Mouse (Mus musculus) ES-E14 (cell line): Measurements from ENCODE around the gene Commd1. TPM values are rescaled to one million over a fixed set of nuclear protein-coding genes. Genes with fewer than 3 reads are reported as not detected.

Experiments
- DNase-seq: peaks from one replicate; pipeline ENCODE4 v3.0.0-alpha.2; 2013; ENCODE audit warnings: low read depth, low spot score
- H3K27ac ChIP-seq: 2 replicates; pipeline ENCODE4 v1.5.1; 2012; ENCODE audit warnings: low read depth, mild to moderate bottlenecking, low read length, moderate library complexity, mixed read lengths; ENCODE audit not compliant: poor library complexity, insufficient read depth, severe bottlenecking
- H3K36me3 ChIP-seq: 2 replicates; pipeline ENCODE4 v1.6.1; 2012; ENCODE audit warnings: mild to moderate bottlenecking, low read length, moderate library complexity, mixed read lengths; ENCODE audit not compliant: control insufficient read depth, poor library complexity, insufficient read depth, severe bottlenecking
- H3K4me1 ChIP-seq, 2 experiments: fragments of 150-350 bp in 1 of 2; sonication (generic) in 1 of 2; 2 replicates each; pipeline ENCODE4 v1.6.1; 2012; ENCODE audit warnings: low read length in 2 of 2, mild to moderate bottlenecking in 1 of 2, mixed read lengths in 1 of 2; ENCODE audit not compliant: control insufficient read depth in 2 of 2, insufficient read depth in 2 of 2, poor library complexity in 1 of 2
- H3K4me3 ChIP-seq, 2 experiments: fragments of 150-350 bp in 1 of 2; sonication (generic) in 1 of 2; 2 replicates each; pipeline ENCODE4 v1.5.1; 2012; ENCODE audit warnings: low read length in 2 of 2, low read depth in 1 of 2, mild to moderate bottlenecking in 1 of 2, mixed read lengths in 1 of 2; ENCODE audit not compliant: insufficient read depth in 1 of 2, poor library complexity in 1 of 2, severe bottlenecking in 1 of 2
- H3K9ac ChIP-seq: 2 replicates; pipeline ENCODE4 v1.6.1; 2012; ENCODE audit warnings: low read depth, mild to moderate bottlenecking, low read length, mixed read lengths; ENCODE audit not compliant: poor library complexity, insufficient read depth, severe bottlenecking
- H3K9me3 ChIP-seq: fragments of 150-350 bp; sonication (generic); 2 replicates; pipeline ENCODE4 v1.6.1; 2012; ENCODE audit warnings: low read depth, mild to moderate bottlenecking, low read length; ENCODE audit not compliant: control insufficient read depth, insufficient read depth
- CHD2 ChIP-seq: IDR thresholded peaks from 2 replicates; pipeline ENCODE4 v1.6.1; 2014; ENCODE audit warnings: mild to moderate bottlenecking, low read depth, low read length, inconsistent platforms
- HCFC1 ChIP-seq: IDR thresholded peaks from 2 replicates; pipeline ENCODE4 v1.6.1; 2012; ENCODE audit warnings: low read length, inconsistent platforms, borderline replicate concordance; ENCODE audit not compliant: insufficient read depth
- MAFK ChIP-seq: IDR thresholded peaks from 2 replicates; pipeline ENCODE4 v1.6.1; 2014; ENCODE audit warnings: mild to moderate bottlenecking, low read depth, low read length, inconsistent platforms; ENCODE audit not compliant: insufficient read depth
- ZC3H11A ChIP-seq: IDR thresholded peaks from 2 replicates; pipeline ENCODE4 v1.6.1; 2012; ENCODE audit warnings: low read depth, mild to moderate bottlenecking, inconsistent platforms, low read length, borderline replicate concordance
- ZNF384 ChIP-seq: IDR thresholded peaks from 2 replicates; pipeline ENCODE4 v1.6.1; 2012; ENCODE audit warnings: low read depth, low read length, inconsistent platforms
- in situ Hi-C, 2 experiments: fragments of 600-800 bp; cut with MboI; formaldehyde crosslinking; loops; one replicate each; pipeline ENCODE4 v1.15.1; 2025; ENCODE audit warnings: low sequenced_read_pairs in 2 of 2, inconsistent platforms in 1 of 2; ENCODE audit not compliant: unreplicated experiment in 2 of 2
- total RNA-seq: library from RNA; depleted of rRNA; stranded (reverse); fragments of 300-350 nt; gene quantifications from 2 replicates; pipeline ENCODE4 v1.2.3, GENCODE M21; 2012

The Commd1 gene
- total RNA-seq, 1 experiment: 106 TPM

GRCm38 (mm10) chr11:22852510-22852909, 129.7 kb downstream of the Commd1 start:
- H3K9ac ChIP-seq: no peak overlapping the region
- no peak for TF ChIP-seq CHD2
- TF ChIP-seq ZNF384: no peak
- no peak for TF ChIP-seq MAFK
- TF ChIP-seq HCFC1: no peak
- no peak for TF ChIP-seq ZC3H11A

GRCm38 (mm10) chr11:22851416-22851815, 130.8 kb downstream of the Commd1 start:
- peak; percentile 64 for DNase-seq
- in situ Hi-C loops: no loop called here
- peaks cover 27 to 32% of the 10 kb centered on the region in 2 experiments for H3K4me1 ChIP-seq
- peak overlapping the region; percentile 88; the same call in 1 of the 2 replicates for H3K27ac ChIP-seq
- H3K9ac ChIP-seq: no peak overlapping the region
- TF ChIP-seq ZC3H11A: no peak
- TF ChIP-seq CHD2: no peak
- TF ChIP-seq HCFC1: no peak
- no peak for TF ChIP-seq MAFK
- peak; percentile 87; the same call in 1 of the 2 replicates for TF ChIP-seq ZNF384
- no peaks in the 10 kb centered on the region for H3K36me3 ChIP-seq
- H3K4me3 ChIP-seq: 0 out of 4 replicates have a peak overlapping the region, but pooled peaks of 1 of the 2 experiments have one; percentile 2
- H3K9me3 ChIP-seq: no peaks in the 10 kb centered on the region

More at GRCm38 (mm10) chr11:22852510-22852909, 129.7 kb downstream of the Commd1 start:
- Histone ChIP-seq H3K9me3 (no peaks in the 10 kb centered on the region), H3K27ac (peak overlapping the region; percentile 88; the same call in 1 of the 2 replicates), H3K4me1 (peaks cover 24 to 28% of the 10 kb centered on the region in 2 experiments), H3K4me3 (no peak overlapping the region), H3K36me3 (no peaks in the 10 kb centered on the region)
- in situ Hi-C loops: no loop called here
- no peak for DNase-seq

GRCm38 (mm10) chr11:22850077-22850476, 132.1 kb downstream of the Commd1 start:
- Histone ChIP-seq H3K4me3 (peak overlapping the region in 1 of 2 experiments; percentile 13; a peak in 1 of 4 replicates), H3K9ac (no peak overlapping the region; the same call in 1 of the 2 replicates), H3K4me1 (peaks cover 25 to 40% of the 10 kb centered on the region in 2 experiments), H3K36me3 (no peaks in the 10 kb centered on the region), H3K27ac (peak overlapping the region; percentile 82; the same call in 1 of the 2 replicates), H3K9me3 (no peaks in the 10 kb centered on the region)
- TF ChIP-seq MAFK (no peak), ZNF384 (no peak), ZC3H11A (no peak), CHD2 (no peak), HCFC1 (no peak)
- no peak for DNase-seq
- in situ Hi-C loops: no loop called here

- H3K36me3 ChIP-seq: no peaks in the 10 kb centered on the region
- in situ Hi-C loops: no loop called here
Observed at GRCm38 (mm10) chr11:22848649-22849195, 133.5 kb downstream of the Commd1 start.

More at GRCm38 (mm10) chr11:22848649-22849195, 133.5 kb downstream of the Commd1 start:
- no peak for DNase-seq
- TF ChIP-seq CHD2: no peak
- TF ChIP-seq ZC3H11A: no peak
- no peak for TF ChIP-seq MAFK
- no peak for TF ChIP-seq ZNF384
- TF ChIP-seq HCFC1: no peak
- H3K27ac ChIP-seq: no peak overlapping the region
- no peaks in the 10 kb centered on the region for H3K9me3 ChIP-seq
- H3K4me3 ChIP-seq: no peak overlapping the region
- no peak overlapping the region; the same call in 1 of the 2 replicates for H3K9ac ChIP-seq
- peaks cover 28 to 42% of the 10 kb centered on the region in 2 experiments for H3K4me1 ChIP-seq
